Mouse (Mus musculus): Measurements from ENCODE around the gene Ift140.

The Ift140 gene

GRCm38 (mm10) chr17:25015655-25016291, at the start of gene Ift140, which contains the start of gene Cramp1l:
Gene Ift140 (plus strand): TSS chr17:25016085.
Gene Cramp1l (minus strand): TSS chr17:25015788.
- Histone ChIP-seq H3K27me3 (ENCODE audit: control insufficient read depth, insufficient read depth, low read length, poor library complexity, severe bottlenecking) (no peaks in the 10 kb centered on the region), H3K36me3 (ENCODE audit: control insufficient read depth, insufficient read depth, low read length, poor library complexity, severe bottlenecking) (no peaks in the 10 kb centered on the region)
- peak; percentile 99 for DNase-seq (ENCODE audit: low read depth, low spot score)

- H3K36me3 ChIP-seq (ENCODE audit: control insufficient read depth, insufficient read depth, low read length, poor library complexity, severe bottlenecking): peaks cover 16% of the 10 kb centered on the region
- DNase-seq (ENCODE audit: low read depth, low spot score): no peak
- no peaks in the 10 kb centered on the region for H3K27me3 ChIP-seq (ENCODE audit: control insufficient read depth, insufficient read depth, low read length, poor library complexity, severe bottlenecking)
Measured at GRCm38 (mm10) chr17:24987221-24987620, 28.7 kb upstream of the Ift140 start.

- Histone ChIP-seq H3K36me3 (ENCODE audit: control insufficient read depth, insufficient read depth, low read length, poor library complexity, severe bottlenecking) (peaks cover 22% of the 10 kb centered on the region), H3K27me3 (ENCODE audit: control insufficient read depth, insufficient read depth, low read length, poor library complexity, severe bottlenecking) (no peaks in the 10 kb centered on the region)
- no peak for DNase-seq (ENCODE audit: low read depth, low spot score)
Measured at GRCm38 (mm10) chr17:24994721-24995120, 21.2 kb upstream of the Ift140 start.

GRCm38 (mm10) chr17:25005102-25005501, 10.8 kb upstream of the Ift140 start:
- DNase-seq (ENCODE audit: low read depth, low spot score): peak; percentile 12
- Histone ChIP-seq H3K36me3 (ENCODE audit: control insufficient read depth, insufficient read depth, low read length, poor library complexity, severe bottlenecking) (peaks cover 15% of the 10 kb centered on the region; the same call in 1 of the 2 replicates), H3K27me3 (ENCODE audit: control insufficient read depth, insufficient read depth, low read length, poor library complexity, severe bottlenecking) (no peaks in the 10 kb centered on the region)

GRCm38 (mm10) chr17:25007480-25007879, 8.4 kb upstream of the Ift140 start:
- H3K27me3 ChIP-seq (ENCODE audit: control insufficient read depth, insufficient read depth, low read length, poor library complexity, severe bottlenecking): no peaks in the 10 kb centered on the region
- peaks cover 15% of the 10 kb centered on the region; the same call in 1 of the 2 replicates for H3K36me3 ChIP-seq (ENCODE audit: control insufficient read depth, insufficient read depth, low read length, poor library complexity, severe bottlenecking)
- no peak for DNase-seq (ENCODE audit: low read depth, low spot score)

- H3K27me3 ChIP-seq (ENCODE audit: control insufficient read depth, insufficient read depth, low read length, poor library complexity, severe bottlenecking): no peaks in the 10 kb centered on the region
- H3K36me3 ChIP-seq (ENCODE audit: control insufficient read depth, insufficient read depth, low read length, poor library complexity, severe bottlenecking): peaks cover 3% of the 10 kb centered on the region; the same call in 1 of the 2 replicates
- peak; percentile 42 for DNase-seq (ENCODE audit: low read depth, low spot score)
Measured at GRCm38 (mm10) chr17:25013606-25014501, 2.0 kb upstream of the Ift140 start.

GRCm38 (mm10) chr17:25014841-25015570, 879 bp upstream of the Ift140 start:
- no peaks in the 10 kb centered on the region for H3K36me3 ChIP-seq (ENCODE audit: control insufficient read depth, insufficient read depth, low read length, poor library complexity, severe bottlenecking)
- peak; percentile 8 for DNase-seq (ENCODE audit: low read depth, low spot score)
- no peaks in the 10 kb centered on the region for H3K27me3 ChIP-seq (ENCODE audit: control insufficient read depth, insufficient read depth, low read length, poor library complexity, severe bottlenecking)

GRCm38 (mm10) chr17:25016292-25017132, 627 bp downstream of the Ift140 start:
- DNase-seq (ENCODE audit: low read depth, low spot score): peak; percentile 76
- no peaks in the 10 kb centered on the region for H3K27me3 ChIP-seq (ENCODE audit: control insufficient read depth, insufficient read depth, low read length, poor library complexity, severe bottlenecking)
- no peaks in the 10 kb centered on the region for H3K36me3 ChIP-seq (ENCODE audit: control insufficient read depth, insufficient read depth, low read length, poor library complexity, severe bottlenecking)

- DNase-seq (ENCODE audit: low read depth, low spot score): peak; percentile 79
- Histone ChIP-seq H3K36me3 (ENCODE audit: control insufficient read depth, insufficient read depth, low read length, poor library complexity, severe bottlenecking) (no peaks in the 10 kb centered on the region), H3K27me3 (ENCODE audit: control insufficient read depth, insufficient read depth, low read length, poor library complexity, severe bottlenecking) (no peaks in the 10 kb centered on the region)
Measured at GRCm38 (mm10) chr17:25036183-25036582, 20.3 kb downstream of the Ift140 start.

GRCm38 (mm10) chr17:25044879-25045278, 29.0 kb downstream of the Ift140 start:
- peaks cover 4% of the 10 kb centered on the region; the same call in 1 of the 2 replicates for H3K36me3 ChIP-seq (ENCODE audit: control insufficient read depth, insufficient read depth, low read length, poor library complexity, severe bottlenecking)
- peak; percentile 92 for DNase-seq (ENCODE audit: low read depth, low spot score)
- H3K27me3 ChIP-seq (ENCODE audit: control insufficient read depth, insufficient read depth, low read length, poor library complexity, severe bottlenecking): no peaks in the 10 kb centered on the region

GRCm38 (mm10) chr17:25045281-25045680, 29.4 kb downstream of the Ift140 start:
- peak; percentile 73 for DNase-seq (ENCODE audit: low read depth, low spot score)
- no peaks in the 10 kb centered on the region for H3K27me3 ChIP-seq (ENCODE audit: control insufficient read depth, insufficient read depth, low read length, poor library complexity, severe bottlenecking)

GRCm38 (mm10) chr17:25047143-25047542, 31.3 kb downstream of the Ift140 start:
- no peaks in the 10 kb centered on the region for H3K27me3 ChIP-seq (ENCODE audit: control insufficient read depth, insufficient read depth, low read length, poor library complexity, severe bottlenecking)
- H3K36me3 ChIP-seq (ENCODE audit: control insufficient read depth, insufficient read depth, low read length, poor library complexity, severe bottlenecking): peaks cover 12% of the 10 kb centered on the region; the same call in 1 of the 2 replicates
- DNase-seq (ENCODE audit: low read depth, low spot score): peak; percentile 77

More at GRCm38 (mm10) chr17:25045281-25045680, 29.4 kb downstream of the Ift140 start:
- peaks cover 8% of the 10 kb centered on the region; the same call in 1 of the 2 replicates for H3K36me3 ChIP-seq (ENCODE audit: control insufficient read depth, insufficient read depth, low read length, poor library complexity, severe bottlenecking)

GRCm38 (mm10) chr17:25053274-25053673, 37.4 kb downstream of the Ift140 start:
- H3K36me3 ChIP-seq (ENCODE audit: control insufficient read depth, insufficient read depth, low read length, poor library complexity, severe bottlenecking): peaks cover 22% of the 10 kb centered on the region
- no peaks in the 10 kb centered on the region for H3K27me3 ChIP-seq (ENCODE audit: control insufficient read depth, insufficient read depth, low read length, poor library complexity, severe bottlenecking)
- DNase-seq (ENCODE audit: low read depth, low spot score): no peak

GRCm38 (mm10) chr17:25057041-25057440, 41.2 kb downstream of the Ift140 start:
- Histone ChIP-seq H3K36me3 (ENCODE audit: control insufficient read depth, insufficient read depth, low read length, poor library complexity, severe bottlenecking) (peaks cover 10% of the 10 kb centered on the region), H3K27me3 (ENCODE audit: control insufficient read depth, insufficient read depth, low read length, poor library complexity, severe bottlenecking) (no peaks in the 10 kb centered on the region)
- DNase-seq (ENCODE audit: low read depth, low spot score): peak; percentile 53
